Mouse (Mus musculus) CD4-positive naive resting alpha-beta T cell, adult 57 days (primary cell): ENCODE data around the gene Syt1. TPM values are rescaled to one million over a fixed set of nuclear protein-coding genes. Genes with fewer than 3 reads are reported as not detected.

Experiments used
- total RNA-seq: library from RNA; stranded (reverse); gene quantifications from one replicate; pipeline ENCODE4 v1.2.4, GENCODE M21; 2023

Syt1 gene
- total RNA-seq: not detected

GRCm38 (mm10) chr10:109010241-109011193 lies at the start of gene Syt1:
Gene Syt1 (minus strand): TSS chr10:109010982.

GRCm38 (mm10) chr10:108699946-108700345 lies 310.8 kb downstream of the Syt1 start, which contains the start of gene Gm5136:
Gene Gm5136 (minus strand): TSS chr10:108700160.

